In genomic region chr1:176732834-176733233, GRCm38 (mm10) we compare ENCODE assay signal across 24 mouse cellular contexts.
DNase-seq lines count a peak whose midpoint lies in the region; ATAC-seq and TF ChIP-seq lines count a peak whose summit lies in the region.
"Had no signal": no experiment of that assay in that cellular context is flagged by ENCODE, and none has a peak within 500 bp of the region (broad histone marks: within the 10 kb centered on the region; RNA-seq: fewer than 3 reads in every experiment).

No protein-coding gene starts in this region.

- no peak overlapping the region for H3K4me3 ChIP-seq in liver, postnatal 0 days (ENCODE audit: low read depth, low read length)
- H3K4me3 ChIP-seq in liver, embryonic 12.5 days = no peak overlapping the region
- H3K4me3 ChIP-seq in thymus, adult 2 months (ENCODE audit: control insufficient read depth, insufficient read depth, low read length) = no peak overlapping the region
- H3K4me3 ChIP-seq: embryonic facial prominence, embryonic 12.5 days; heart, embryonic 10.5 days; hindbrain, embryonic 15.5 days; midbrain, embryonic 12.5 days had no signal

- no peak for DNase-seq in liver, postnatal 0 days
- DNase-seq in thymus, adult 2 months = peak; percentile 13
- no peak for DNase-seq in thymus, postnatal 10 days (ENCODE audit: low spot score in 2 of 2)
- DNase-seq in thymus, postnatal 25 days = peak; percentile 8
- DNase-seq in gastrocnemius, postnatal 4 days (ENCODE audit: low spot score in 2 of 2) = no peak
- DNase-seq: adrenal gland, adult 2 months; cerebellum, adult 11 months; cerebellum, postnatal 10 days; heart, postnatal 4 days; kidney, adult 9 months; kidney, postnatal 14 days; lung, adult 18-20 months; right cerebral cortex, postnatal 14 days; spleen, adult 18-20 months had no signal

- H3K4me1 ChIP-seq in liver, postnatal 0 days (ENCODE audit: insufficient read depth) = no peaks in the 10 kb centered on the region
- no peaks in the 10 kb centered on the region for H3K4me1 ChIP-seq in liver, embryonic 12.5 days
- no peaks in the 10 kb centered on the region for H3K4me1 ChIP-seq in thymus, adult 2 months (replicated peaks; ENCODE audit: control insufficient read depth, insufficient read depth, low read length)
- H3K4me1 ChIP-seq: embryonic facial prominence, embryonic 12.5 days; heart, embryonic 10.5 days; hindbrain, embryonic 15.5 days; midbrain, embryonic 12.5 days had no signal

- no peak for TF ChIP-seq CTCF in liver, postnatal 0 days (IDR thresholded peaks at IDR 0.05; ENCODE audit: low read depth)
- TF ChIP-seq CTCF in thymus, adult 2 months (IDR thresholded peaks at IDR 0.05; ENCODE audit: borderline replicate concordance, control insufficient read depth, extremely low read depth, insufficient read depth, low read length, poor library complexity) = no peak

- WGBS in liver, postnatal 0 days (ENCODE audit: insufficient replicate concordance) = 65% methylated on average over 2 of the region's 2 CpGs
- 77% methylated on average over 2 of the region's 2 CpGs for WGBS in liver, embryonic 12.5 days (ENCODE audit: insufficient replicate concordance)
- 15% methylated on average over 2 of the region's 2 CpGs for WGBS in thymus, adult 2 months

- H3K9ac ChIP-seq in liver, postnatal 0 days (replicated peaks) = no peak overlapping the region
- no peak overlapping the region for H3K9ac ChIP-seq in liver, embryonic 12.5 days
- H3K9ac ChIP-seq: embryonic facial prominence, embryonic 12.5 days; hindbrain, embryonic 15.5 days; midbrain, embryonic 12.5 days had no signal

- no peak for TF ChIP-seq POLR2A in thymus, adult 2 months (IDR thresholded peaks at IDR 0.05; ENCODE audit: control insufficient read depth, extremely low read depth, insufficient read depth, low read length, poor library complexity)

- H3K27me3 ChIP-seq in liver, postnatal 0 days (ENCODE audit: insufficient read depth, low read length) = no peaks in the 10 kb centered on the region
- H3K27me3 ChIP-seq in liver, embryonic 12.5 days (replicated peaks) = no peaks in the 10 kb centered on the region
- H3K27me3 ChIP-seq in thymus, adult 2 months (ENCODE audit: control insufficient read depth, insufficient read depth, low read length) = no peaks in the 10 kb centered on the region
- H3K27me3 ChIP-seq: embryonic facial prominence, embryonic 12.5 days; hindbrain, embryonic 15.5 days; midbrain, embryonic 12.5 days; Patski had no signal

- no peaks in the 10 kb centered on the region for H3K9me3 ChIP-seq in liver, postnatal 0 days (ENCODE audit: low read length)
- H3K9me3 ChIP-seq in liver, embryonic 12.5 days (replicated peaks) = no peaks in the 10 kb centered on the region
- H3K9me3 ChIP-seq: embryonic facial prominence, embryonic 12.5 days; G1E; heart, embryonic 10.5 days; hindbrain, embryonic 15.5 days; midbrain, embryonic 12.5 days had no signal

- no peak overlapping the region for H3K4me2 ChIP-seq in liver, postnatal 0 days (ENCODE audit: low read depth, low read length)
- no peak overlapping the region for H3K4me2 ChIP-seq in liver, embryonic 12.5 days
- H3K4me2 ChIP-seq: embryonic facial prominence, embryonic 12.5 days; hindbrain, embryonic 15.5 days; midbrain, embryonic 12.5 days had no signal

- peaks cover 32% of the 10 kb centered on the region for H3K36me3 ChIP-seq in liver, postnatal 0 days (replicated peaks; ENCODE audit: insufficient read depth, low read length)
- peaks cover 37% of the 10 kb centered on the region for H3K36me3 ChIP-seq in liver, embryonic 12.5 days
- H3K36me3 ChIP-seq in thymus, adult 2 months (ENCODE audit: control insufficient read depth, insufficient read depth, low read length) = peaks cover 22% of the 10 kb centered on the region

- peak; percentile 41 for ATAC-seq in liver, postnatal 0 days
- no peak for ATAC-seq in liver, embryonic 12.5 days
- ATAC-seq in hematopoietic stem cell, adult 5-6 weeks (replicated peaks in 1 of 2; ENCODE audit: insufficient read depth in 1 of 2, low FRiP score in 2 of 2, low TSS enrichment in 1 of 2, low read depth in 1 of 2, poor library complexity in 2 of 2, severe bottlenecking in 2 of 2) = peak; percentile 76 to 89
- ATAC-seq in monocyte, adult 5-6 weeks (replicated peaks; ENCODE audit: insufficient number of reproducible peaks, low FRiP score, low TSS enrichment, poor library complexity, severe bottlenecking) = no peak; the same call in 1 of the 2 replicates
- ATAC-seq: intestine, embryonic 16.5 days; Patski had no signal

- 0 out of 2 replicates have a peak overlapping the region, but pooled peaks have one; percentile 39 for H3K27ac ChIP-seq in liver, postnatal 0 days (ENCODE audit: low read depth)
- H3K27ac ChIP-seq in liver, embryonic 12.5 days = no peak overlapping the region
- H3K27ac ChIP-seq in thymus, adult 2 months (ENCODE audit: control insufficient read depth, insufficient read depth, low read length) = no peak overlapping the region
- H3K27ac ChIP-seq: embryonic facial prominence, embryonic 12.5 days; heart, embryonic 10.5 days; hindbrain, embryonic 15.5 days; midbrain, embryonic 12.5 days had no signal

- no peak for TF ChIP-seq EP300 in liver, postnatal 0 days (IDR thresholded peaks at IDR 0.05; ENCODE audit: low read depth)

Comparison
In these comparisons a context has a peak if more than half of its experiments do, and no peak if none do; other contexts are left out.
1. ATAC-seq: peak in liver, postnatal 0 days (single experiment) and hematopoietic stem cell, adult 5-6 weeks (2 of 2); none in liver, embryonic 12.5 days (single experiment) and monocyte, adult 5-6 weeks (single experiment).
2. DNase-seq: peak in thymus, adult 2 months (single experiment) and thymus, postnatal 25 days (single experiment); none in liver, postnatal 0 days (single experiment), thymus, postnatal 10 days (0 of 2) and gastrocnemius, postnatal 4 days (0 of 2).